Mouse (Mus musculus): ENCODE data around the gene Mms22l. TPM values are rescaled to one million over a fixed set of nuclear protein-coding genes. Genes with fewer than 3 reads are reported as not detected.
A peak's percentile ranks its signal among the peaks of the same experiment; 100 is the strongest.
"Not testable (repeated sequence)": the region's sequence is repeated elsewhere in the genome, so short reads cannot be mapped to it uniquely, and the experiment has no call there.

Gene Mms22l
- polyA plus RNA-seq, 1 experiment from 2014 or later: 41.0 TPM

DNA sequence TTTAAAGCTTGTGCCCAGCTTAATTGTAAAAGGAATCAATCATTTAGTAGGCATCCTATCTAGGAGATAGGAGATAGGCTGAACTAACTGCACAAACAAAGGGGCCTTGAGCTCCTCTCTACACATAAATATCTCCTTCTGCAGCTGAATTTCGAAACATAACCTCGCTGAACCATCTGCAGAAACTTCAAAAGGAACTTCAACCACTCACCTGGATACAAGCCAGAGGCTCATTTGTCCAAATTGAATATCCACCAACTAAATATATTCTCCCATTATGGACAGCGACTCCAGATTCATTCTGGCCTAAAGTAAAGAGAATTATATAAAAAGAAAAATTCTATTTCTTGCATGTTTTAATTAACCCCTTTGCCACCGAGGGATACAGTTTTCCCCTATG lies 130.4 kb downstream of the Mms22l start:
- no peaks in the 10 kb centered on the region for H3K36me3 ChIP-seq (replicated peaks)
- no peak for DNase-seq (ENCODE audit: low spot score)
- no peaks in the 10 kb centered on the region for H3K9me3 ChIP-seq
- H3K4me1 ChIP-seq: 0 out of 2 replicates have a peak, but pooled peaks cover 6% of the 10 kb centered on the region
- no peak overlapping the region for H3K4me3 ChIP-seq
- no peaks in the 10 kb centered on the region for H3K27me3 ChIP-seq (replicated peaks; ENCODE audit: low read depth, poor library complexity, severe bottlenecking)
- WGBS: 84% methylated on average over 4 of the region's 4 CpGs
- H3K27ac ChIP-seq (replicated peaks): no peak overlapping the region

DNA sequence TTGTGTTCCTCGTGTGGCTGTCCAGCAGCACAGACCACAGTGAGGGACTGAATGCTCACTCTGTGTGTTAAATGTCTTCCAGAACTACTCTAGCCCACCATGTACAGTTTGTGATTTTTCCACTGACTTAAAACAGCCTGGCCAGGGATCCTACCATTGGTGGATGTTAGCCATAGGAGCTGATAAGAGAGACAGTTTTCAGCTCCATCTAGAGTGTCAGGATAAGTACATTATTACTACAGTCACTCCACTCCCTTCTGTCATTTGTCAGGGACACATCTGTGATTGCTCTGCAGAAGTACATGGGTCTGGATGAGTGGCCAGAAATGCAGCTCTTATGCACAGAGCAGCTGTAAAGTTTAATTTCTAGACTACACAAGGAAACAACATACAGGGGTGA lies 131.6 kb downstream of the Mms22l start:
- no peak for DNase-seq (ENCODE audit: low spot score)
- 69% methylated on average over 1 of the region's 1 CpGs for WGBS
- Histone ChIP-seq H3K4me1 (0 out of 2 replicates have a peak, but pooled peaks cover 6% of the 10 kb centered on the region), H3K4me3 (no peak overlapping the region), H3K27me3 (replicated peaks; ENCODE audit: low read depth, poor library complexity, severe bottlenecking) (no peaks in the 10 kb centered on the region), H3K27ac (replicated peaks) (no peak overlapping the region), H3K36me3 (replicated peaks) (no peaks in the 10 kb centered on the region), H3K9me3 (no peaks in the 10 kb centered on the region)

DNA sequence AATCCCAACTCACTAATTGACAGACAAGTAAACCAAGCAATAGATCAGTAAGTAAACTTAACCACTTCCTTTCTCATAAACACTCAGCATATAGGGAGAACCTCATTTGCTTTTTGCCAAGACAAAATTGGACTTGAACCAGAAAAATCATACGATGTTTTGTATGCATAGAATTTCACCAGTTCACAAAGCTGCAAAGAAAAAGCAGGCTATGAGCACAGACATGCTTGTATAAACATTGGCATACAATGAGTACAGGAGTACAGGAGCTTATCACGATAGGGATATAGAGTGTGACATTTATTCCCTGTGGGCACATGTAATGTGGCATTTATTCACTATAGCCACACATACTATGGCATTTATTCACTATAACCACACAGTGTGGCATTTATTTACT lies 134.2 kb downstream of the Mms22l start:
- 86% methylated on average over 2 of the region's 2 CpGs for WGBS
- Histone ChIP-seq H3K4me3 (no peak overlapping the region), H3K36me3 (replicated peaks) (no peaks in the 10 kb centered on the region), H3K9me3 (no peaks in the 10 kb centered on the region), H3K27me3 (replicated peaks; ENCODE audit: low read depth, poor library complexity, severe bottlenecking) (no peaks in the 10 kb centered on the region), H3K4me1 (0 out of 2 replicates have a peak, but pooled peaks cover 6% of the 10 kb centered on the region), H3K27ac (replicated peaks) (no peak overlapping the region)
- no peak for DNase-seq (ENCODE audit: low spot score)

DNA sequence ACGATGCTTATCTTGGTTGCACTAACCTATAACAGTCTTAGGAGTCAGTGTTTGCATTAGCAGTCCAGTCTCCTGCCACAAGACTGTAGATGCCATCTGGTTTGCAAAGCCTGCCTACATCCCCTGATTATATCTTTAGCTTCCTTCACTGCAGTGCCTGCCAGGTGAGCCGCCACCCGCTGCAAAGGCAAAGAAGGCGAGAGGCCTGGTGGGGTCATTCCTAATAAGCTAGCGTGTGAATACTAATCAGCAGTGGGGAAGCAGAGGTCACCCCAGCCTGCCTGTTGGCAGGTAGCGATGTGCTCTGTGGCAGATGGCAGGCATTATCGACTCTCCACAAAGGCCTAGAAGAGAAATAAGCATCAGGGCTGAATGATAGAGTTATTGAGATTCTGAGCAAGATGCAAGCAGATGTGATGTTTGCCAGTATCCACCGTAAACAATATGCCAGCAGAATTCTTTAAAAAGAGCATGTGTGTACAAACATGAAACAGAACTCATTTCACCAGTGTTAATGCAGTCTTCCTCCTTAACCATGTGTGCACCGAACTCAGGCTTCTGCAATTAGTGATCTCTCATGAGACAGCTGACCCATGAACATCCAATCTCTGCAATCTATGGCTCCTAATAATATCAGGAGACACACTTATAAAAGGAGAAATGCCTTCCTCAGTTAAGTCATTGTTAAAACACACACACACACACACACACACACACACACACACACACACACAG lies 135.1 kb downstream of the Mms22l start:
- Histone ChIP-seq H3K27me3 (replicated peaks; ENCODE audit: low read depth, poor library complexity, severe bottlenecking) (no peaks in the 10 kb centered on the region), H3K4me3 (no peak overlapping the region), H3K4me1 (0 out of 2 replicates have a peak, but pooled peaks cover 6% of the 10 kb centered on the region), H3K9me3 (no peaks in the 10 kb centered on the region), H3K36me3 (replicated peaks) (no peaks in the 10 kb centered on the region), H3K27ac (replicated peaks) (no peak overlapping the region)
- WGBS: 73% methylated on average over 9 of the region's 9 CpGs
- peak; percentile 23 for DNase-seq (ENCODE audit: low spot score)

DNA sequence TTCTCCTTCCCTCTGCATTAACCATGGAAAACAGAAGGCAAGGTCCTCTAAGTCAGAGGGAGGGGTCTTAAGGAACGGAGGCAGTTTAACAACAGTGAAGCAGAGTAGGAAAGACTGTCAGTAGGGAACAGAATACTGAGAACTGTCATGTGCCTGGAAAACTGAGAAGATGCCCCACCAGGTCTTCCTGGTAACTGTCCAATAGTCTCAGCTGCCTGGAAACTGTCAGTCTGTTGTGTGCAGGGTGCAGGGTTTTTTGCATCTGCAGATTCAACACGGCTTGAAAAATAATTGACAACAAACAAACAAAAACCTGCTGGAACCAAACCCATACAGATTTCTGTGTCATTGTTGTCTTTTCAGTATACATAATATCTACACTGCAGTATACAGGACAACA lies 146.1 kb downstream of the Mms22l start:
- 82% methylated on average over 2 of the region's 2 CpGs for WGBS
- no peak overlapping the region for H3K27ac ChIP-seq (replicated peaks)
- DNase-seq (ENCODE audit: low spot score): no peak
- H3K4me1 ChIP-seq: no peaks in the 10 kb centered on the region
- H3K36me3 ChIP-seq (replicated peaks): no peaks in the 10 kb centered on the region
- H3K27me3 ChIP-seq (replicated peaks; ENCODE audit: low read depth, poor library complexity, severe bottlenecking): no peaks in the 10 kb centered on the region
- H3K9me3 ChIP-seq: no peaks in the 10 kb centered on the region
- no peak overlapping the region for H3K4me3 ChIP-seq

DNA sequence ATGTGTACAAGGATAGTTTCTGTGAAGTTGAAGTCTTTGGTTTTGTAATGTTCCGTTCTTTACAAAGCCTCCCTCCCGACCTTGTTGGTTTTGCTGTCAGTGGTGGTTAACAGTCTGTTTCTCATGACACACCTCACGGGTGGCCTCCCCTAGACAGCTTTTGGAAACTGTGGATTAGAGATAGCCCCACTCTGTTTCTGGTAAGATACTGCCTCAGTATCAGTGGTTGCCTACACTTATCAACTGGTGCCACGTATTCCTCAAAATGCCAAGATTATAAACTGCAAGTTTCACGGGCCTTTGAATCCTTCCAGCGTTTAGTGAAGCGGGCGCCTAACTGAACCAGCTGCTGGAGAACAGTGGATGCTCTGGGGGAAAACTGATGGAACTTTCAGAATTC lies 148.5 kb downstream of the Mms22l start:
- not testable (repeated sequence) for H3K4me1 ChIP-seq; H3K9me3 ChIP-seq; DNase-seq (ENCODE audit: low spot score); H3K27ac ChIP-seq (replicated peaks); H3K4me3 ChIP-seq; H3K27me3 ChIP-seq (replicated peaks; ENCODE audit: low read depth, poor library complexity, severe bottlenecking); H3K36me3 ChIP-seq (replicated peaks)
- WGBS: 94% methylated on average over 7 of the region's 8 CpGs
